Mouse (Mus musculus) regulatory T cell (primary cell): ENCODE results near the gene Cldn9.

ENCODE experiments used
- in situ Hi-C: fragments of 300-600 bp; cut with MboI, MseI; formaldehyde crosslinking; loops from one replicate; pipeline ENCODE4 v1.15.1; 2025; ENCODE audit warnings: high pct_unique_total_duplicates

The Cldn9 gene

DNA sequence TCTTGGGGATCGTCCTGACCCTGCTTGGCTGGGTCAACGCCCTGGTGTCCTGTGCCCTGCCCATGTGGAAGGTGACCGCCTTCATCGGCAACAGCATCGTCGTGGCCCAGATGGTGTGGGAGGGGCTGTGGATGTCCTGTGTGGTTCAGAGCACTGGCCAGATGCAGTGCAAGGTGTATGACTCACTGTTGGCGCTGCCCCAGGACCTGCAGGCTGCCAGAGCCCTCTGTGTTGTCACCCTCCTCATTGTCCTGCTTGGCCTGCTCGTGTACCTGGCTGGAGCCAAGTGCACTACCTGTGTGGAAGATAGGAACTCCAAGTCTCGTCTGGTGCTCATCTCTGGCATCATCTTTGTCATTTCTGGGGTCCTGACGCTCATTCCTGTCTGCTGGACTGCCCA lies 2.7 kb downstream of the Cldn9 start:
- in situ Hi-C loops = no loop called here

DNA sequence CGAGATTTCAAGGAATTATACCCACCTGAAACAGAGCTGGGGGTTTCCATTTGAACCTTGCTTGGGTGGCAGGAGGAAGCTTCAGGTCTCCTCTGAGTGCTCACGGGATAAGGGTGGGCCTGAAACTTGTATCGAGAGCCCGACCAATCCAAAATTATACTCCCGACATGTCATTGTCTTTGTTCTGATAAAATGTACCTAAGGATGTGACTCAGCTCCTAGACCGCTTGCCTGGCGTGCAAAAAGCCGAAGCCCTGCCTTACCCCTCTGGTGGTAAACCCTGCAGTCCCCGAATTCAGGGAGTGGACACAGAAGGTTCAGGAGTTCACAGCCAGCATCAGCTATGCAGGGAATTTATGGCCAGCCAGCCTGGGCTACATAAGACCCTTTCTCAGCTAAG lies 3.5 kb downstream of the Cldn9 start:
- in situ Hi-C loops = no loop called here

DNA sequence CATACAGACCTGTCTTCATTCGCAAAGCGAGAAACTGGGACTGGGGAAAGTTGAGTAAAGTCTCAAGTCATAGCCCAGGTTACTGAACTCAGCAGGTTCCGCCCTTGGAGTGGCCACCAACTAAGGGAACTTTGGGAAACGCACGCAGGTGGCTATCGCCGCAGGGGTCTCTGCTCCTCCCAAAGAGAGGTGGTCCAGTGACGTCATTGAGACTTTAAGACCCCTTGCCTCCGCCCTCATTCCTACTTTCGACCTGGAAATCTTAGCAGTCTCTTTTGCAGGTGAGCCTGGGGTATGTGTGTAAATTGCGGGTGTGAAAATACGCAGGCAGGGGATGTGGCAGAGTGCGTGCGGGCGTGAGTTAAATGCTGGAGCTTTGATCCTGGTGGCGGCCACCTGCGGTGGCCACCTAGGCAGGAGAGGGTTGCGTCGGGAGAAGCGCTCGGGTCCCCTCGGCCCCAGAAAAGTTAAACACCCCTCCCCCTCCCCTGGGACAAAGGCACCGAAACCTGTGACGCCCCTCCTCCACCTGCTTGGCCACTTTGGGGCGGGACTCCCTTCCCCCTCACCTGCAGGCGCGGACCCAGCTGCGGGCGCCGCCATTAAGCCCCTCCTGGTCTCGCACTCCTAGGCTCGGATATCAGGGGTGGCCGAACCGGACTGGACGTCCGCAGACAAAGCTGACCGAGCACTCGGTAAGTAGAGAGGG lies 4.5 kb downstream of the Cldn9 start, which contains the start of gene Cldn6:
TSS of gene Cldn6 (plus strand) at position 123 of the 709 bp plus-strand sequence.
- in situ Hi-C loops = no loop called here

DNA sequence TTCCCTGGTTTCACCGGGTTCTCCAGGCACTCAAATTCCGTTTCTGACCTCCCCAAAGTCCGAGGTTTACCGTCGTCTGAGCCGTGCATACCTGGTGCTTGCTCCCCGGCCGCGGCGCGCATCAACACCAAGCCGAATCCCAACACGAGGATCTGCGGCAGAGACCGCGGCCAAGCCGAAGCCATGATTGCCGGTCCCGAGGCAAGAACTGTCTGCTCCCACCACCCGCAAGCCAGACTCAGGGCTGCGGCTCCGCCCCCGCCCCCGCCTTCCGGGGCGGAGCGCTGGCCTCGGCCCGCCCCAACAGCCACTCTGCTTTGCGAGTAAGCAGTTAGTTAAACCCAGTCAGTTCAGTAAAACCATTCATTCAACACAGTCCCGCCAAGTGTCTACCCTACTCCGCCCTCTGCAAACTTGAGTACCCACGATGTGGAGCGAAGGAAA lies 6.6 kb downstream of the Cldn9 start, which contains the start of gene Tnfrsf12a:
TSS of gene Tnfrsf12a (minus strand) at position 233 of the 444 bp plus-strand sequence.
- in situ Hi-C loops = no loop called here

DNA sequence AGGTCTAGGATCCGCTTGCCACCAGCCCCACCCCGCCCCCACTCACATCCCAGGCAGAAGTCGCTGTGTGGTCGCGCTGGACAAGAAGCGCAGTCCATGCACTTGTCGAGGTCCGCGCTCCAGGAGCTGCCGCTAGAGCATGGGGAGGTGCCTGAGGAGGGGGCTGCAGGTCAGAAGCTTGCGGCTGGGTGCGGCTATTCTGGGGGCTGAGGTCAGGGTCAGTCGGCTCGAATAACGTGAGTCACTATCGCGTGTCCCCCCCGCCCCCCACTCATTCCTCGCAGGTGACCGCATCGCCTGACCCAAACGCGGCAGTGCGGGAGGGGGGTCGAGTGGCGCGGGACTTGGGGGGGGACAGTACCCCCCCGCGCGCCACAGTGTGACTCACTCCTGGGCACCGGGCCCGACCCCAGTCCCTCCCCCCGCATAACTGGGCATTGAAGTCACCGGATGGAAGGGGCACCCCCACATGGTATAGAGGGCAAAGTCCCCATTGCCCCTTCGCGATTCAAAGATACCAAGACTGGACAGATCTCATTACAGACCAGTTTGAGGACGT lies 7.3 kb downstream of the Cldn9 start:
- in situ Hi-C loops = no loop called here

DNA sequence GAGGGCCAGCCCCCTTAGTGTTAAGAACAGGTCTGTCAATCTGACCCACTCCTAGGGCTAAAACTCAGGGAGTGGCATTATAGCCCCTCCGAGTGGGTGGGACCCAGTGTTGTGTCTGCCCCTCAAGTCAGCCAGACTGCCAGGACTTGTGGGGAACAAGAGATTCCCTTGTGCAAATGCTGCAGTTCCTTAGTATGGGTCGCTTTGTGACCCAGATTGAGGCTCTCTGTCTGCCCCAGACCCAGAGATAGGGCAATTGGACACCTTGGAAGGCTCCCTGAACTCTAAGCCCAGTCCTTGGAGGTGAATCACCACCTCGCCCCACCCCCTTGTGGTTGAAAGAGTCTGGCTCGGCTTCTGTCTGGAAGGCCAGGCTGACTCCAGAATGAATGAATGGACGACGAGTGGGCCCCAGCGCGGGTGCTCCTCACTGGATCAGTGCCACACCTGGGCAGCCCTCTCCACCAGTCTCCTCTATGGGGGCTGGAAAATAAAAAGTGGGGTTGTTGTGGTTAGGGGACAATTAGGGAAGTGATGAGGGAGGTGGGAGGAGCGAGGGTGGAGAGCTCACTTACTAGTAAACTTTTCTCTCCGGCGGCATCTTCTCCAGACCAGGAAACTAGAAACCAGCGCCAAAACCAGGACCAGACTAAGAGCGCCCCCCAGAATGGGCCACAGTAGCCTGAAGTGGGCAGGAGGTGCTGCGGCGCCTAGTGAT lies 8.1 kb downstream of the Cldn9 start:
- in situ Hi-C loops = no loop called here

DNA sequence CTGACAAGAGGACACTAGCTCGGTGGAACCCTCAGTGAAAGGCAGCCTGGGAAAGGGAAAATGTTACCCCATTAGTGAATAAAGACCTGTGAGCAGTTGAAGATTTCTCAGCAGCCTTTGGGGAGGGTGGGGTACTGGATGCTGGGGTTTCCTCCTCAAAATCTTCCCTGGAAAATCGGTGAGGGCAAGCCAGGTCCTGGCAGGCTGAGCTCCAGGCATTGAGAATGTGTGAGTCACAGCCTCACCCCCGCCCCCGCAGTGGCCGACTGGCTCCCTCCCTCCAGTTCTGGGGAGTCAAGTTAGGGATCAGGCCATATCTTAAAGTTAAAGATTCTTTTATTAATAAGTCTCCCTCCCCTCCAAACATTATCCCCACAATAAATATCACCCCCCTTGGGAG lies 8.7 kb downstream of the Cldn9 start:
- in situ Hi-C loops = no loop called here

DNA sequence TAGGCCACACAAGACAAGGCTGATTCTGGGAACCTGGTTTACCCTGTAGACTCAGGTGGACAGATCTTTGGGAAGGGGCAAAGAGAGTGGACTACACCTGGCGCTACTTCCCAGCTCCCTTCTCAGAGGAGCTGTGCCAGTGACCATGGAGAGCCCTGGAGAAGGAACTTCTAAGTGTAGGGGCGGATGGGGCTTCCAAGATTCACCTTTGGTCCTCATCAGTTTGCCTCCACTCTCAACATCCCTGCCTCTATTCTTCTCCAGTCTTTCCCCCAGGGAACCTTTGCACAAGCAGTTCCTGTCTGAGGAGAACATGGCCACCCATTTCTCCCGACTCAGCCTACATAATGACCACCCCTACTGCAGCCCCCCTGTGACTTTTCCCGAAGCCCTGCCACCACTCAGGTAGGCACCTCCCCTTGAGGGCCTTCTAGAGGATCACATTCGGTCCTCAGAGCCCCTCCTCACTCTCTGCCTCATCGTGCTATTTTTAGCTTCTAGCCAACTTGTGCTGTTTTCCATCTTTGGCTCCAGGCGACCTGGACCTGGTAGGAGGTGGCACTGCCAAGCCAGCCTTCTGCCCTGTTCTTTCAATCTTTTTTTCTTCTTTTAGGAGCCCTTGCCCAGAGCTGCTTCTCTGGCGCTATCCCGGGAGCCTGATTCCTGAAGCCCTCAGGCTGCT lies 9.4 kb downstream of the Cldn9 start:
- in situ Hi-C loops = no loop called here

DNA sequence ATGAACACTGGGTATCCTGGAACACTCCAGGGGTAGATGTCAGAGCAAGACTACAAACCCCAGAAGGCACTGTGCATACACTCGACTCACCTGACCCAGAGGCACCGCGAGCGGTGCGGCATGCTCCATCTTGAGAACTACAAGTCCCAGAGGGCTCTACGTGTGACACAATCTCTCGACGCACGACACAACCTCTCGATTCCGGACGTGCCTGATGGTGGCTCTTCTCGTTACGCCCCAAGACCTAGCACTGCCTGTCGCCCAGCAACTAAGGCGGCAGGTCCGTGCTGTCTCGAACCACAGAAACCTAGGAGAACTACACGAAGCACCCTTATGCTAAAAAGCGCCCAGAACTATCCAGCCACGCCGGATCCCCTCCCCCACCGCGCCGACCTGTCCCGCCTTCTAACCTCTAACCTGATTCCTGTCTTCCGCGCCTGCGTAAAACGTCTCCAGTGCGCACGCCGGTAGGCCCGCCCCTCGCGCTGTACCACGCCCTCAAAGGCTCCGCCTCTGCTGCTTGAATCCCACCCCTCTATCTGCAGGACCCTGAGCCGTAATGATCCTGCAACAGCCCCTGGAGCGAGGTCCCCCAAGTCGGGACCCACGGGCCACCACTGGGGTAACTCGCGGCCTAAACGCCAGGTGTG lies 10.3 kb downstream of the Cldn9 start, which contains the start of the genes Hcfc1r1 and Thoc6:
TSS of gene Hcfc1r1 (plus strand) at position 173 of the 650 bp plus-strand sequence.
TSS of gene Thoc6 (minus strand) at position 459 of the 650 bp plus-strand sequence.
- in situ Hi-C loops = no loop called here

DNA sequence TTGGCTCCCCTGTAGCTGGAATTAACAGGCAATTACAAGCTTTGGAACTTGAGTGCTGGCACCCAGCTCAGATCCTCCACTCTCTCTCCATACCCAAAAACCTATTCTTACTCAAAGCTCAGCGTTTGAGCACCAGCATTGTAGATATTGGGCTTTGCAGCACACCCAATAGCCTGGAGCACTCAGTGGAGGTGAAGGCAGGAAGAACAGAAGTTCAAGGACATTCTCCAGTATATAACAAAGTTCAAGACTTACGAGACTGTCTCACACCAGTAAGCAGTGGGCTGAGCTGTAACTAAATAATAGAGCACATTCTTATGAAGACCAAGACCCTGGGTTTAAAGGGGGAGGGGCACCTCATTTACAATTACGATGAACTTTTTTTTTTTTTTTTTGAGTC lies 11.1 kb downstream of the Cldn9 start:
- in situ Hi-C loops = no loop called here

DNA sequence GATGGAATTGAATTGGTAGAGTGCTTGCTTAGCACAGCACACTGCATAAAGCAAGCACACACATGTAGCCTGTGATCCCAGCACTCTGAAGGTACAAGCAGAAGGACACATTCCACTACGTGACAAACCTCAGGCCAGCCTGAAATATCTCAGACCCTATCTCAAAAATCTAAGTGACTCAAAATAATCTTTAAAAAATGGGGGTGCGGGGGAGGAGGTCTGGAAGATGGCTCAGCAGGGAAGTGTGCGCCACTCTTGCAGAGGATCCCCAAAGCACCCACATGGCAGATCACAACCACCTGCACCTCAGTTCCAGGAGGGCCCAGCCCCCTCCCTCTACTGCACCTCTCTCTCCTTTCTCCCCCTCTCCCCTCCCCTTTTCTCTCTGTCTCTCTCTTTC lies 12.3 kb downstream of the Cldn9 start:
- in situ Hi-C loops = no loop called here

DNA sequence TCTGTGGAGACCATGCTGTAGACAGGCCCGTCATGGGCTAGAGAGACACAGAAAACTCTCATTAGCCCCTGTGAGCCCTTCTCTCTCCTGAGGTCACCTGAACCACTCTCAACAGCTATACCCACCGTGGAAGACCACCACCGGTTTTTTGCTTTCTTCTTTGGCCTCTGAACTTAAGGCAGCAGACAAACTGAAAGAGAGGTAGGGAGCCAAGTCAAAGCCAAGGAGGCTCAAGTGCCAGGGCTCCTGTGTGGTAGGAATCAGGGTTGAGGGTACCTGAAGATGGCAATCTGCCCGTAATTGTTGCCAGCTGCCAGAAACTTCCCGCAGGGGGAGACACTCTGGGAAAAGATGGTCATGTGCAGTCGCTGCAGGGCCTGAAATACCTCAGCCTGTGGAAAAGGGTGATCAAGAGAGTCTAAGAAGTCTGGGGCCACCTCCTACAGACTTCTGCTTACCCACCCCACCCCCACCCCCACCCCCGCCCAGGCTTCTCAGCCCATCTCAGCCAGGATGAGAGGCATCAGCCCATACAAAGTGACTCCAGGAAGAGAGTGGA lies 13.2 kb downstream of the Cldn9 start:
- in situ Hi-C loops = no loop called here

DNA sequence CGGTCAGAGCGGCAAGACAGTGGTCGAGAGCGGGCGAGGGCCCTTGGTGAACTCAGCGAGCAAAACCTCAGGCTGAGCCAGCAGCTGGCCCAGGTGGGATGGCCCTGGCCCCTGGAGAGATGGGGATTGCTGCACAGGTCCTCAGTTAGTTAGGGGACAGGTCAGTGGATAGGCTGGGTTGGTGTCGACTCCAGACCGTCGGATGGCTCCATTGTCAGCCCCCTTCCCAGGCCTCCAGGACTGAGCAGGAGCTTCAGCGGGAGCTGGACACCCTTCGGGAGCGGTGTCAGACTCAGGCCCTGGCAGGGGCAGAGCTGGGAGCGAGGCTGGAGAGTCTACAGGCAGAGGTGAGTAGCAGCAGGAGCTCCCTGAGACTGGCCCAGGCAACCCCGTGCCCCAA lies 18.3 kb downstream of the Cldn9 start:
- in situ Hi-C loops = loop anchor here (5.0 kb wide), 1 partner anchor 42 kb away; no protein-coding TSS in a partner anchor

DNA sequence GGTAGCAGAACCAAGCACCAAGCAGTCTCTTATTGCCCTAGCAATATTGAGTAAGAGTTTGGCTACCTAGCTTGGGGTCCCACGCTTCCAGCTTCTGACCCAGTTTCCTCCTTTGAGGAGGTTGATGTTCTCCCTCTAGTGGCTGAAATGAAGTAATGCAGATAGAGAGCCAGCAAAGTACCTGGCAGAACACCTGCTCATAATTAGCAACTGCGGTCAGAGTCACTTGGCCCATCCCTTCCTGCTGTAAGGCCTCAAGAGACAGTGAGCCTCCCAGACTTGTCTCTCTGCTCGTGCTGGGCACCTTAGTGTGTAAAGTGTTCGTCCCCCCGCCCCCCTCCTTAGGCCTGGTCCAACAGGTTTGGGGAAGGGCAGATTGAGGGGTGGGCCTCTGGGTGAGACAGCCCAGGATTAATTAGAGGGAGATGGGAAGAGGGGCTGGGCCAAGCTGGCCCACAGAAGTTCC lies 19.2 kb downstream of the Cldn9 start:
- in situ Hi-C loops = loop anchor here (5.0 kb wide), 1 partner anchor 43 kb away; no protein-coding TSS in a partner anchor

DNA sequence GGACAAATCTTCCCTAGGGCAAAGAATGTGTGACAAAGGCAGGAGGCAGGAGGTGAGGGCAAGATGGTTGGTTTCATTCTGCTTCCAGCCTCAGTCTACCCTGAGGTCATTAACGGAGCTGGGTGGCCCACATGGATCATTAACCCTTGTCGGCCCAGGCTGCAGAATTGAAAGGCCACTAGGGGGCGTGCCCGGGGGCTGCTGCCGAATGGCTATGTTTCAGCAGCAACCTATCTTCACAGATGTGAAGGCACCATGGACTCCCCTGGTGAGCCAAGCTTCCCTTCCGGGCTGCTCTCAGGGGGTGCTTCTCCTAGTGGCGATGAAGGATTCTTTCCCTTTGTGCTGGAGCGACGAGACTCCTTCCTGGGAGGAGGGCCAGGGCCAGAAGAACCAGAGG lies 22.3 kb downstream of the Cldn9 start:
- in situ Hi-C loops = no loop called here

DNA sequence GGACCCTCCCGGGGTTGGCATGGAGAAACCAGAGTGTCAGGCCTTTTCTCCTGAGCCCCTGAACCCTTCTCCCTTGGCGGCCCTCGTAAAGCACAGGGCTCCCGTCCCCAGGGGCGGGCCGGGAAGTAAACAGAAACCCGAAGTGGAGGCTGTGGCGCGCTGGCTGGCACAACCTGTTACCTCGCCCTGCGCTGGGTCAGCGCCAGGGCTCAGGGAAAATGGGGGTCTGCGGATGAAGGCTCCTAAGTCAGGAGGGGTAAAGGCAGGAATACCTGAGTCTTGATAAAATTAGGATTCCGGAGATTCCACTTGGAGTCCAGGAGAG lies 23.0 kb downstream of the Cldn9 start:
- in situ Hi-C loops = no loop called here

DNA sequence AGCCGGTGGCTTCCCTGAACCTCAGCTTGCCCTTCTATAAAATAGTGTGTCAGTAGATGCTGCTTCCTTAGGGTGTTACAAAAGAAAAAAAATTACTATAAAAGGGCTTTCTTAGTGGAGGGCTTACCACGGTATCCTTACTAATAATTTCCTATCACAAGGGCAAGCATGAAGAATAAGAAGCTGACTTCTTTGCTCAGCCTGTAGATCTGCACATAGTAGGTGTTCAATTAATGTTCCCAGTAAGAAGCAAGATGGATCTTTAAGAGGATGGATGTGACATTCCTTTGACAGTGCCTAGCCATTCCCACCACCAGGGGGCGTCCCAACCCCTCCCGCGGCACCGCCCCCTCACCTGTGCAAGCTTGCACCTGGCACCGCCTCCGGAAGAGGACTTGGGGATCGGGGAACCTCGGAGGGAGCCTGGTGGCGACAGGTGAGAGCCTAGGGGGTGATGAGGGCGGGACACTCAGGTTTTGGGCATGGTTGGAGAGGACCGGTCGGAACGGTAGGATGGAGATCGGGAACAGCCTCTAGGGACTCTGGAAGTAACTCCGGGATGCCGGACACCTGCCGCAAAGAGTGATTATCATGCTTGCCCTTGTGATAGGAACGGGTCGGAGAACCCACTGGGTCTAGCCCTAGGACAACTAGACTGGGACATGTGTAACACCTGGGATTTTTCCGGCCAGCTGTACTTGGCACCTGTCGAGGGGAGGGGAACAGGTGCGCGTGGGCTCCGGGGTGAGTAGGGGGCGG lies 23.5 kb downstream of the Cldn9 start, which contains the start of gene Bicdl2:
TSS of gene Bicdl2 (plus strand) at position 390 of the 759 bp plus-strand sequence.
- in situ Hi-C loops = no loop called here

DNA sequence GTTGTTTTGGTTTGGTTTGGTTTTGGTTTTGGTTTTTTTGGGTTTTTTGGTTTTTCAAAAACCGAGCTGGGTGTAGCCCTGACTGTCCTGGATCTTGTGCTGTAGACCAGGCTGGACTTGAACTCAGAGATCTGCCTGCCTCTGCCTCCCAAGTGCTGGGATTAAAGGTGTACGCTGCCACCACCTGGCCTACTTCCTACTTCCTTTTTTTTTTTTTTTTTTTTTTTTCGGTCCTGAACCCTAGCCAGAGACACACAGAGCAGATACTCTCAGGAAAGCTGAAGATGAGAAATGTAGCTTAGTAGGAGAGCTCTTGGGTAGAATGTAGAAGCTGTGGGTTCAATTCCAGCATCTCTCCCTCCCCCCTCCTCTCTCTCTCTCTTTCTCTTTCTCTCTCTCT lies 25.4 kb downstream of the Cldn9 start:
- in situ Hi-C loops = no loop called here

DNA sequence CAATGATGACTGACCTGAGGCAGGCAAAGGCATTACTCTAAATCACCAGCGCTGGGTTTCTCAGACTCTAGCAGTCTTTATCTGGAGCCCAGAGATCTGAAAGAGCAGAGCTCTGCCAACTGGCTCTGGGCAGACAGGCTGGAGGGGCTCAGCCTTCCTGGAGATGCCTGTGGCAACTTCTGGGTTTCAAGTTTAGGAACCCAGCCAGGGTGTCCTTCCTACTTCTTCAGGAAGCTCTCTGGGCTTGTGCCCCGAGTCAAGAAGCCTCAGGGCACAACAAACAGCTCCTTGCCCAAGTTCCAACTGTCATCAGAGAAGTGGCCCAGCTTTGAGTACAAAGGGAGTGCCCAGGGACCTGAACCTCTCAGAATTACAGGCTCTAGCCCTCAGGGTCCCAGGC lies 29.4 kb downstream of the Cldn9 start:
- in situ Hi-C loops = no loop called here

DNA sequence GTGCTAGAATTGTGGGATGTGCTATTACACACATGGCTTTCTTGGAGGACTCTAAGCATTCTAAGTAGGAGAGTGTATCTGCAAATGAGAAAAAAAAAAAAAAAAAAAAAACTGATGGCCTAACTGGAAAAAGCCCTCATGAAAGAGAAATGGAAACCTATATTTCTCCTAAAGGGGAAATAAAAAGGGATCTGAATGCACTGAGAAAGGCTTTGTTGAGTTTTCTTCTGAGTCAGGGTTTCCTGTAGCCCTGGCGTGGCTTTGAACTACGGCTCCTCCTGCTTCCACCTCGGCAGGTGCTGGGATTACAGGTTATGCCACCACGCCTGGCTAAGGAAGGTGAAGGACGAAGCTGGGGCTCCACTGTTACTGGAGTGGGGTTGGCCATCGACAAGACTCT lies 29.8 kb downstream of the Cldn9 start:
- in situ Hi-C loops = no loop called here
